Mouse (Mus musculus) neural tube, embryonic 11.5 days (tissue): ENCODE measurements around the gene Ms4a2. TPM values are rescaled to one million over a fixed set of nuclear protein-coding genes. Genes with fewer than 3 reads are reported as not detected.

ENCODE experiments used
- polyA plus RNA-seq: library from polyadenylated mRNA; unstranded; fragments of >200 nt; fragmentation: Nextera tagmentation; extraction: Ambion mirVana; gene quantifications from 2 replicates; pipeline ENCODE4 v1.2.1, GENCODE M21; 2014

Ms4a2 gene
- polyA plus RNA-seq, 1 experiment from 2014 or later, result not detected

Other genes with a start within 250 kb of the Ms4a2 start
- 1.1 and 1.8 TPM in 2 replicates for gene Ms4a4a, start 248.2 kb downstream of the Ms4a2 start, polyA plus RNA-seq
- gene Ms4a4c, start 218.9 kb downstream of the Ms4a2 start, polyA plus RNA-seq, result 0.17 TPM in 1 of 2 replicates, not detected in the other
- not detected in 2 replicates for gene Ms4a4b, start 180.2 kb downstream of the Ms4a2 start, polyA plus RNA-seq
- 1.1 and 2.0 TPM in 2 replicates for gene Ms4a6c, start 154.4 kb downstream of the Ms4a2 start, polyA plus RNA-seq
- not detected in 2 replicates for gene Gm8369, start 137.8 kb downstream of the Ms4a2 start, polyA plus RNA-seq
- 1.9 and 3.0 TPM in 2 replicates for gene Ms4a6b, start 107.2 kb downstream of the Ms4a2 start, polyA plus RNA-seq
- gene Ms4a4d, start 86.9 kb downstream of the Ms4a2 start, polyA plus RNA-seq, result 0.49 and 0.53 TPM in 2 replicates
- 1.9 and 3.5 TPM in 2 replicates for gene Ms4a6d, start 18.9 kb downstream of the Ms4a2 start, polyA plus RNA-seq
- gene Ms4a3, start 17.1 kb upstream of the Ms4a2 start, polyA plus RNA-seq, result 0.32 TPM in 1 of 2 replicates, not detected in the other
- gene Oosp2, start 36.8 kb upstream of the Ms4a2 start, polyA plus RNA-seq, result not detected in 2 replicates
- gene Oosp1, start 67.4 kb upstream of the Ms4a2 start, polyA plus RNA-seq, result not detected in 2 replicates
- gene Oosp3, start 73.3 kb upstream of the Ms4a2 start, polyA plus RNA-seq, result not detected in 2 replicates
- gene Gif, start 123.8 kb upstream of the Ms4a2 start, polyA plus RNA-seq, result not detected in 2 replicates
- gene Mrpl16, start 146.7 kb upstream of the Ms4a2 start, polyA plus RNA-seq, result 48.6 and 52.3 TPM in 2 replicates
- 6.0 and 6.4 TPM in 2 replicates for gene Stx3, start 195.7 kb upstream of the Ms4a2 start, polyA plus RNA-seq
- gene Olfr1417, start 215.5 kb upstream of the Ms4a2 start, polyA plus RNA-seq, result not detected in 2 replicates
- not detected in 2 replicates for gene Olfr1418, start 237.3 kb upstream of the Ms4a2 start, polyA plus RNA-seq